Mouse (Mus musculus) heart, postnatal 25 days (tissue): Measurements from ENCODE around the gene Txndc5. TPM values are rescaled to one million over a fixed set of nuclear protein-coding genes. Genes with fewer than 3 reads are reported as not detected.

ENCODE experiments used
- DNase-seq: peaks from one replicate; pipeline ENCODE4 v3.0.0; 2022; ENCODE audit warnings: low spot score
- intact Hi-C: fragments of 180-260 bp; cut with DNase I; formaldehyde crosslinking; loops from one replicate; pipeline ENCODE4 v1.15.1; 2025
- total RNA-seq, 2 experiments: library from RNA; stranded (reverse); gene quantifications; 2 replicates each; pipeline ENCODE4 v1.2.3; 2021

Txndc5 gene
- total RNA-seq, 2 experiments from 2014 or later: 32.3 to 37.4 TPM

DNA sequence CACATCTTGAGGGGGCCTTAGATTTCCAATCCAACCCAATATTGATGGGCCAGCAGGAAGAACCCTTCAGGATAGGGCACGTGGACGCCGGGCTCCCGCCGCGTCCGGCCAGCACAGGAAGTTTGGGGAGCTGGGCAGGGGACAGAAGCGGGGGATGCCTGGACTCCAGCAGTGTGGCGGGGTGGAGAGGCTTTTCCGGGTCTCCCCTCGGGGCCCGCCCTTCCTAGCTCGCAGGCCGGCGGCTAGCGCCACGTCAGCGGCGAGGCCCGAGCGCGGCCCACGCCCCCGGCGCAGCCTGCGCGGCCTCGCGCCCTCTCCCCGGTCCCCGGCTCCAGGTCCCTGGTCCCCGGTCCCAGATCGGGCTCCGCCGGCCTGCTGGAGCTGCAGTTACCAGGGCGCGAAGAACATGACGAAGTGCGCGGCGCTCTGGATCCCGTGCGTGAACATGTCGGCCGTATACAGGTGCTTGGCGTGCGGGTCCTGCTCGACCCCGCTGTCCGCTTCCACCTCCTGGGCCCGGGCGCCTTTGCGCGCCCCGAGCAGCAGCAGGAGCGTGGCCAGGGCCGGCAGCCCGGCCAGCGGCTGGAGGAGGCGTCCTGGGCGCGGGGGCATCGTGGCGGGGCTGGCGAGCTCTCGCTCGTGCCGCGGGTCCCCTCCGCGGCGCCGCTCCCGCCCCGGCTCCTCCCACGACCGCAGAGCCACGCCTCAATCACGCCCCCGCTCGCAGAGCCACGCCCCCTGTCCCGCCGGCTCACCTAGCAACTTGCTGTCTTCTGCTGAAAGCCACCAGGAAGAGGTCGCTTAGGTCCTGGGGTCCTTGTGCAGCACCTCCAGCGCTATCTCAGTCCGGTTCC, 600 bp downstream of the Txndc5 start:
- intact Hi-C loops: loop anchor here (2.0 to 10.0 kb wide), 3 partner anchors 53 to 533 kb away; partner anchors contain the start of gene Ssr1
- DNase-seq: peak; percentile 78

DNA sequence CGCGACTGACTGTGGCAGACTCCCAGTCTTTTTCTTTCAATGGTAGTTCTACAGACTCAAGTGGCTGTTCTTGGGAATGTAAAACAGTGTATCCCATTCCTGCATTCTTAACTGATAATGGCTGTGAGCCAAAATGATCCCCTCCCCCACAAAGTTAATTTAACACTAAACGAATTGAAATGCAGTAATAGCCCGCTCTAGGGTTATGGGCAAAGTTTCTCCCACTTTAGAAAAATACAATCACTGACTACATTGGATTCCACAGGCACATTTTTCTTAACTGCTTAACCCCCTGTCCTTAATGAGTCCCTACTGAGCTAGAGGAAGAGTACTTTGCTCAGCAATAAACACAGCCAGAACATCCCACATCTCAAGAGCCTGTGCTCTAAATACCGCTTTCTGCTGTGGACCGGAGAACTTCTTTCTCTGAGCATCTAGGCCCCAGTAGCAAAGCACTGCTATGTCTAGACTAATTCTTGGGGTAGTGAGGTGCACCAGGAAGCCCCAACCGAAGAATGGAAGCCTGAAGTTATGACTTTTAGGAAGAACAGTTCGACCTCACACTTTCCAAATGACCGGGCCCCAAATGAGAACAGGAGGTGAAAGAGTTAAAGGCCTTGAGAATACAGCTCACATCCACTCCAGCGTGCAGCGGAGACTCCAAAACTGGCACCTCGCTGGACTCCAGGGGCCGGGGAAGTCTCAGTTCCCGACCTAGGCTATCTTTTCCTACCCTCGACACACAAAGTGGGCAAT, 1.4 kb downstream of the Txndc5 start:
- DNase-seq: no peak
- intact Hi-C loops: loop anchor here (5.0 to 10.0 kb wide), 2 partner anchors 170 to 532 kb away; partner anchors contain the start of gene Ssr1

- intact Hi-C loops: loop anchor here (5.0 to 10.0 kb wide), 2 partner anchors 169 to 531 kb away; partner anchors contain the start of gene Ssr1
- DNase-seq: no peak
These were observed 2.5 kb downstream of the Txndc5 start for GRCm38 (mm10) chr13:38526116-38526515.

- intact Hi-C loops: loop anchor here (5.0 to 10.0 kb wide), 2 partner anchors 168 to 530 kb away; partner anchors contain the start of gene Ssr1
- DNase-seq: no peak
These were observed 3.4 kb downstream of the Txndc5 start for GRCm38 (mm10) chr13:38525261-38525660.

DNA sequence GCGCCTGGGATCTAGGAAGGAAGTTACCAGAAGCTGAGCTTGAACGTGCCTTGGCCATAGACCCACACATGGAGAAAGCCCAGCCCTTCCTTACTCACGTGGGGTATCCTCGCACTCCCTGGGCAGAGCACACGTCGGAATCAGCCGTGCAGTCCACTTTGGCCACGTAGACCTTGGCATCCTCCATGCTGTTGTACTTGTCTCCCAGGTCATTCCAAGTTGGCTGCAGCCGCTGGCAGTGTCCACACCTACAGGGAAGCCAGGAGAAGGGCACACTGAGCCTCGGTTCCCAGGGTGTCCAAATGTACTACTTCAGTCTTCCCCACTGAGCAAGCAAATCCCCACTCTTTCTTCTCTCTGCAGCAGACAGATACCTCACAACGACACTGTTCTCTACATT, 5.4 kb downstream of the Txndc5 start:
- intact Hi-C loops: loop anchor here (10.0 kb wide), 1 partner anchor 528 kb away; the partner anchor contains the start of gene Ssr1
- DNase-seq: no peak

GRCm38 (mm10) chr13:38522056-38522654, 6.5 kb downstream of the Txndc5 start:
- intact Hi-C loops: loop anchor here (10.0 kb wide), 1 partner anchor 527 kb away; the partner anchor contains the start of gene Ssr1

GRCm38 (mm10) chr13:38520299-38520698, 8.3 kb downstream of the Txndc5 start:
- intact Hi-C loops: loop anchor here (10.0 kb wide), 1 partner anchor 525 kb away; the partner anchor contains the start of gene Ssr1
- no peak for DNase-seq

More at GRCm38 (mm10) chr13:38522056-38522654, 6.5 kb downstream of the Txndc5 start:
- no peak for DNase-seq

DNA sequence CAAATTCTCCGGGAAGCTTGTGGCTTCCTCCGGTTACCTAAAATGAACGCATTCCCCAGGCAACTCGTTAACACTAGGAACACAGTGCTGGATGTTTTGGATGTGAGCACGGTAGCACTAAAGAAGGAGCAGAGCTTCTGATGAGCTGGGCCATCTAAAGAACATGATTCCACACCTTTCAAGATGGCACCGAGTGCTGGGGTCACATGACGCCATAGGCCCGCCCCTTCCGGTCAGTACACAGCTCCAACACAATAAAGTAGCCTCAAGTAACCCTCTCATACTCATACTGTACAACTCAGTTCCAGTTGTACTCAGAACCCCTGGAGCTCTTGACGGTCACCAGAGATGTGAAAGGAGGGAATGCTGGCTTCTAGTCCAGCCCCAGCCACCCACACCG, 12.0 kb downstream of the Txndc5 start:
- intact Hi-C loops: no loop called here
- no peak for DNase-seq

- no peak for DNase-seq
- intact Hi-C loops: no loop called here
These were observed 12.8 kb downstream of the Txndc5 start for GRCm38 (mm10) chr13:38515845-38516244.

GRCm38 (mm10) chr13:38515431-38515830, 13.2 kb downstream of the Txndc5 start:
- DNase-seq: no peak
- intact Hi-C loops: no loop called here

DNA sequence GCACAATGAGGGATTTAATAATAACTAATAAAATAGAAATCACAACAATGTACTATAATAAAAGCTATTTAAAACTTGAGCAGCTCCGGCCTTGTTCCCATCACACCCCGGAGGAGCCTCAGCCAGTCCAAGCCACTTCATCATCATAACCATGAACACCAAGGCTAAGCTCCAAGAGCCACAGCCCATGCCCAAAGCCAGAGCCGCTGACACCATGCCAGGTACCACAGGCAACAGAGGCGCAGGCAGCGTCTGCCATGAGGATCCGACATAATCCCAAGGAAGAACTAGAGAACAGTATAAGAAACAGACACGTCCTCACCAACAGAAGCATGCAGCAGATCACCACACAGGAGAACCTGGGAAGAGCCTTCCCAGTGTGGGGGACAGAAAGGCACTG, 14.7 kb downstream of the Txndc5 start:
- DNase-seq: no peak
- intact Hi-C loops: no loop called here

DNA sequence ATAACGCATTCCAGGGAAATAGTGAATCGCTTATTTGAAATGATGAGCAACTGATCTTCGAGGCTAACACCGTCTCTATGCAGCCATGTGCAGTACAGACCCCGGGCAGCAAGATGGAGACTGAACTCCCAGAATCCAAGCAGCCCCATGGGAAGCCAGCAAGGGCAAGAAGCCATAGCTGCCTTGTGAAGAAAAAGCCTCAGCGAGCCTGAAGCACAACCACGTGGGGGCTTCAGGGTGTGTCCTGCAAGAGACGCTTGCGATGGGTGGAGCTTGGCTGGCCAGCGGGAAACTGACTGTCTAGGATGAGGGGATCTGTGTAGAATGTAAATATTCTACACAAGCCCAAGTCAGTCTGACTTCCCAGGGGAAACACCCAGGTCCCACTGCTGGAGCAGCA, 16.6 kb downstream of the Txndc5 start:
- intact Hi-C loops: no loop called here
- DNase-seq: no peak

GRCm38 (mm10) chr13:38509681-38510341, 18.8 kb downstream of the Txndc5 start:
- DNase-seq: no peak
- intact Hi-C loops: loop anchor here (5.0 kb wide), 1 partner anchor 72 kb away; no protein-coding TSS in a partner anchor

- no peak for DNase-seq
- intact Hi-C loops: loop anchor here (1.0 to 5.0 kb wide), 2 partner anchors 75 to 166 kb away; no protein-coding TSS in a partner anchor
These were observed 21.7 kb downstream of the Txndc5 start for GRCm38 (mm10) chr13:38506936-38507335.

DNA sequence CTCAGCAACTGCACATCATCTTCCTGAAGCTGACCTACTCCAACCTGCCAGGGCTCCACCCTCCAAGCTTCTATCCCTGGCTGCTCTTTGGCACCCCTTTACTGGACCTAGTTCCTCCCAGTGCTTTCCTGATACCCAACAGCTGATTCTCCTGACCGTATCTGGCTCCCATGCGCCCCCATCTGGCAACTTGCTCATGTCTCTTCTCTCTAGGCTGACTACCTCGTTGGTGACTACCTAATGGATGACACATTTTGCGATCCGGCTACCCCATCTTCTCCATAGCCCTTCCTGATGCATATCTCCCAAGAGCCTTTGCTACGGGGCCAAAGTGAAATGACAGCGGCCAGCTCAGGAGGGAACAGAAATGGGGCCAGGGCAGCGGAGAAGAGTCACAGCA, 22.3 kb downstream of the Txndc5 start:
- intact Hi-C loops: loop anchor here (1.0 to 5.0 kb wide), 2 partner anchors 76 to 165 kb away; no protein-coding TSS in a partner anchor
- no peak for DNase-seq

- DNase-seq: no peak
- intact Hi-C loops: no loop called here
These were observed 25.3 kb downstream of the Txndc5 start for GRCm38 (mm10) chr13:38503137-38503849.

DNA sequence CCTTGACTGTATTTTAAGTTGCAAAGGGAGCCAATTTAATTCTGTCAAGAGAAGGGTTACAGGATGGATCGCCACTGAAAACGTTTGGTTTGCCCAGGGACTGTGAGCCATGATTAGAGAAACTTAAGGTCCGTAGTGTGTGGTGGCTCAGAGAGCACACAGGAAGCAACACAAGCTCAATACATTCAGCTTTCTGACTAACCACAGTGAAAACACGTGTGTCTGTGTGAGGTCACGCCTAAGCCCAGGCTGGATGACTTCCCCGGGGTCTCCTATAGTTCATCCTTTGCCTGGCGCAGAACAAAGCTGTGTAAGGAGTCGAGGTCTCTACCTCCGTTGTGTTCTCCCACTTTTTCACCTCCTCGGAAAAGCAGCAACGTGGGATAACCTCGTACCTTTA, 27.3 kb downstream of the Txndc5 start:
- intact Hi-C loops: no loop called here
- no peak for DNase-seq

GRCm38 (mm10) chr13:38496715-38497114, 31.9 kb downstream of the Txndc5 start:
- intact Hi-C loops: no loop called here
- no peak for DNase-seq

DNA sequence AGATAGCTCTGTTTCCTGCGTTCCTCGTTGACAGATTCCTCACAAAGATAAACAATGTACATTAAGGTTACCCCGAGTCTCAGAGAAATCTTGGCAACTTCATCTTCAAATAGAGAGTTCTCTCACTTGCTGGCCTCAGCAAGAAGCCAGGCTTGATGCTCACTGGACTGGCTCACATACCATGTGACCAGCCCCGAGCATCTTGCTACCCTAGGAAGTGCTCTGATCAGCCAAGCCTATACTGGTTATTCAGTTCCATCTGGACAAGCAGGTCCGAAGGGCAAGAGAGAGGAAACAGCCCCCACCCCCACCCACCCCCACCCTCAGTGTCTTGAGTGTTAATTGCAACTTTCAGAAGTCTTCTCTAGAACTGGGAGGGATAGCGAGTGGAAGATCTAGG, 41.9 kb downstream of the Txndc5 start:
- intact Hi-C loops: no loop called here
- DNase-seq: no peak
